Mouse (Mus musculus) lung, adult 18-20 months (tissue): ENCODE measurements around the gene Stard13.
A peak's percentile ranks its signal among the peaks of the same experiment; 100 is the strongest.

Experiments
- DNase-seq, 2 experiments: peaks; one replicate each; pipeline ENCODE4 v3.0.0; 2022; ENCODE audit warnings: mixed read lengths in 2 of 2

Gene Stard13

DNA sequence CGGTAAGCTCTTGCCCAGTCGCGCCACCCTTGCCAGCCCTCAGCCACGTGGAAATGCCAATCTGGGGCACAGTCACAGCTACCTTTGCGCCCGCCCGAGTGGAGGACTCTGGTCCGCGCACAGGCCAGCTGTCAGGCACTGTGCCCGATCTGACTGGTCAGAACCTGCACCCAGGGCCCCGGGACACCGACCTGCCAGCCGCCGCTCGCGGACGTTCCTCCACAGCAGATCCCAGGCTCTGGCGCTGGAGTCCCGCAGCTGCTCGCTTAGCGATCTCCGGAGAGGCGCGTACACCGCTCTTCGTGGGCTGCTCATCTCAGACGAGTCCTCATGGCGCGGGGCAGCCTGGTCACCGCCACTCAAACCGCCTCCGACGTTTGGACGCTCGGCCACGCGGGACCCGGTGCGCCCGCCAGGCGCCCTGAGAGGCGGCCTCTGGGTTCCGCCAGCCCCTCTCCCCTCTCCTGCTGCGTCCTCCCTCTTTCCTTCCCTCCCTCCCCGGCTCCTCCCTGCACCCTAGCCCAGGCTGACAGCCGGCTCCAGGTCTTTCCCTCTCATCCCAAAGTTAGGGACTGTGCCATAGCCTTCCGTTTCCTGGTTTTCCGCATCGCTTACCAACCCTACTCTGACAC lies at the start of gene Stard13:
Gene Stard13, minus strand, starts transcription at position 437 of the 632 bp plus-strand sequence.
- DNase-seq: peak; percentile 51 to 67

DNA sequence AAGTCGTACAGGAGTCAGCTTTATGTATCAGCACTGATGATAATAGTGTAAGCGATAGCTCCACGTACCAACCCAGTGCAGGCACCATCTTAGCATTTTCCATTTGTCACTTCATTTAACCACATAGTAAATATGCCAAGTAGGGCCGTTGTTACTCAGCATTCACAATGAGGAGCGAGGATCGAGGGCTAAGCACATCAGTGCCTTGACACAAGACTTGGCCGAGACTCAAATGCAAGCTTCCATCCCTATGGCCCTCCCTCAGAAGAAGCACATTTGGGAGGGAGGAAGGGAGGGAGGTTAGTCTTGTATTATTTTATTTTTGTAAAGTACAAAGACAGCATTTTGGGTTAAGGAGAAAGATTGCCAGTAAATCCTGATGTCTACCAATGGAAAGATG lies 45.9 kb upstream of the Stard13 start:
- no peak for DNase-seq

DNA sequence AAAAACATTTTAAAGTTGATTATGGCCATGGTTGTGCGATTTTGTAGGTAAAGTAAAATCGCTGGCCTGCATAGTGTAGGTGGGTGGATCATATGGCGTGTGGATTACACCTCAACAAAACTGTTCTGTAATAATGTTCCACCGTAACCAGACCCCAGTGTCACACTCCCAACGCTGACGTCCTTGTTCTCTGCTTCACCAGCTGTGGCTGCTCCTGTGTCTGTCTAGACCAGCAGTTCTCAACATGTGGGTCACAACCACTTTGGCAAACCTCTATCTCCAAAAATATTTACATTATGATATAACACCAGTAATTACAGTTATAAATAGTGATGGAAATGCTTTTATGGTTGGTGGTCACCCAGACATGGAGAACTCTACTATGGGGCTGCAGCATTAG lies 44.3 kb upstream of the Stard13 start:
- no peak for DNase-seq

DNA sequence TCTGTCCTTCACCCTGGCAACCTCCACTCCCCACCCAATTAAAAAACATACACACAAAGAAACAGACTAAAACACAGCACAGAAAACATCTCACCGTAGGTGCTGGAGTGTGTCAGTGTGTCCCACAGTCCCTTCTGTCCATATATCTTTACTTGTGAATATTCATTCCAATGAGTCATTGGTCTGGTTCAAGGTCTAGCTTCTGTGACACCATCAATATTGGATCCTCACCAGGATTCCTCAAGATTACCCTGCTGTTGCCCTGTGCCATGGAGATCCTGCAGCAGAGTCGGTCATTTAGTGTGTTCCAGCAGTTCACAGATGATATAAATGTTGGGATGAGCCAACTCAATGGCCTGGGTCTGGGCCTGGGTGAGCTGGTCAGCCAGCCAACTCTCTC lies 42.4 kb upstream of the Stard13 start:
- DNase-seq: no peak

DNA sequence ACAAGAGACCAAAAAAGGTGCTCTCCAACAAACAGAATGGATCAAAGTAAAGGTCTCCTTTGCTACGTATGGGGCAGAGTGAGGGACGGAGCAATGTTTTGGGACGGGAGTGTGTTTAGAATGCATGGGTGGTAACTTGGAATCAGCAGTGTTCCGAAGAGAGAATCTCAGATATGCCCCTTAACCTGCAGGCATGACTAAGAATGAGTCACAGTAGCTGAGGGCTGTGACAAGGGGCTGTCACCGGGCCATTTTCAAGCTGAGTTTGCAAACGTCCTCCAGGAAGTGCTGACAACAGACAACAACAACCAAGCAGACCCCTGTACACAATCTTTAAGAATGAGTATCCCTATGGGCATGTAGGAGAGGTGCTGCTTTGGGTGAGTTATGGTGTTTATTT lies 40.6 kb upstream of the Stard13 start:
- no peak for DNase-seq

DNA sequence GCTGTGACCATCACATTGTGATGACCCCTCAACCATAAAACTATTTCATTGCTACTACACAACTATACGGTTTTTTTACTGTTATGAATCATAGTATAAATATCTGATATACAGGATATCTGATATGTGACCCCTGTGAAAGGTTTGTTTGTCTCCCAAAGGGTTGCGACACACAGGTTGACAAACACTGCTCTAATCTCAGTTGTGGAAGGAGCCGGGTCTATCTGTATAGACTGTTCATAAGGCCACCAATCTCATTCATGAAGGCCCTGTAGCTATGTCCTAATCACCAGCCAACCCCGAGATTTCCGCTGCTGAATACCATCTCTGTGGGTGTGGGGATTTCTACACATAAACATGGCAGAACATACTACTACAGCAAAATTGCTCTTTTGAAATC lies 37.2 kb upstream of the Stard13 start:
- no peak for DNase-seq

DNA sequence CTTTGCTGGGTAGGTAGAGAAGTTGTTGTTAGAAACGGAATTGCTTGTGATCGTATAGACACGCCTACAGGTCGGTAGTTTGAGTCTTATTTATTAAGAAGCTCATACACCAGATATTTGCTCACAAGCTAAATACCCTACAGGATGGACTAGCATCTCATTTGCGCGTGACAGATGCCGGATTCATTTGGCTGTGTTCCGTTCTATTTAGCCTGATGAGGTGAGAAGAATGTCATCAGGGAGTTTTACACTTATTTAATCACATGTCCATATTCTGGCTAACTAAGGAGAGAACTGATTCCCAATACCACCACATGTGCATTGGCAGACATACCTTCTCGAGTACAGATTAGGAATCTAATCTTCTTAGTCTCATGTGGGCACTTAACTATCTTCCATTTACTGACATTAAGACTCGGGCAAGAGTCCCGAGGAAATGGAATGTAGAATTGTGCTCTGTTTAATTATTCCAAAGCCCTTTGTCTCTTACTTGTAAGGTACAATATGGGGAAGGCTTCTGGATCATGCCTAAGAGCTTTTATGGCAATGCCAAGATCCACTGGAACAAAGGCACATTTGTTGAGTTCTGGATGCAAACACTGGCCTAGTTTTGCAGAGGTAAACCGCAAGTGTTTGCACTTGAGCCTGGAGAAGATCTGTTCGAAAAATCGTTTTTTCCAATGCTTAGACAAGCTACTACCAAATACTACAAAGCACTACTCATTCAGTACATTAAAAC lies 33.4 kb upstream of the Stard13 start:
- no peak for DNase-seq

DNA sequence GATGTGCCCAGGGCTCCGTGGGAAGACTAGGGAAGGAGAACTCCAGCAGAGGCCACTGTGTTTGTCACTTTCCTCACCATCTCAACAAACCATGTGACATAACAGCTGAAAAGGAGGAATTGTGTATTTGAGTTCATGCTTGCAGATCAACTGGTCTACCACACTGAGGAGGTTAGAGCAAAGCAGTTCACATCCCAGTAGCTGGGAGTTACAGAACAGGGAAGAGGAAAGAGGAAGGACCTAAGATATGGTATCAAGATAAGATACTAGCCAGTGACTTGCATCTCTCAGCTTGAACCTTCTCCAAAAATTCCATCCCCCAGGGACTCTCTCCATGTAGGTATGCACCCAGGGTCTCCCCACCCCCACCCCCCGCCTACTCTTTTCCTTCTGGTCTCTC lies 27.9 kb upstream of the Stard13 start:
- DNase-seq: no peak

DNA sequence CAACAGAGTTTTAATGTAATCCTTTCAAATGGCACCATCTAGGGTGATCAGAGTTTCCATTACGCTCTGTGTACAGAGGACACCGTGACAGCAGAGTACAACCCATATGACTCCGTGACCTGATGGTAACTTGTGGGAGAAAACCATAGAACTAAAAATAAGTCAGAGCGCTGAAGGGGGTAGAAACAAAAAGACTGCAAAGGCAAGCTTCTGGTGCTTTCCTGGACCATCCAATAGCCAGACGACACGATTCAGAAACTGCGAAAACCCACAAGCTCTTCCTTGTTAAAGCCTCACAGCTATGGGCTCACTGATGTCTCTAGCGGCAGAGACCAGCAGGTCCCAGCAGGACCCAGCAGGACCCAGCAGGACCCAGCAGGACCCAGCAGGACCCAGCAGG lies 18.6 kb upstream of the Stard13 start:
- no peak for DNase-seq

DNA sequence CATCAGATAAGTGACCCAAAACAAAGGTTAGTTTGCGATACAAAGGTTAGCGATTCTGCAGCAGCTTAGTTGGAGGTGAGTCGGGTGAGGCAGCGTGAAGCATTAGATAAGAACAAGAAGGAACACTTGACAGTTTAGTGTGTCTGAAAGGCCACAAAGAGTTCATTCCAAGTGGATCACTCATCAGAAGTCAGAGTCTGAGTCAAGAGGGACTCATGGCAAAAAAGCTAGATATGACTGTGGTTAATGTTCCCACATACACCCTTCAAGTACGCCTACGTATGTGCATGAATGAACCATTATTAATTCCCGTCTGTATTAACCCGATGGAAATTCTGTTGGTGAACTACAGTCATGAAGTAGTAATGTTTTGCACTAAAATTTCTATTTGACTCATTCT lies 18.0 kb upstream of the Stard13 start:
- no peak for DNase-seq

DNA sequence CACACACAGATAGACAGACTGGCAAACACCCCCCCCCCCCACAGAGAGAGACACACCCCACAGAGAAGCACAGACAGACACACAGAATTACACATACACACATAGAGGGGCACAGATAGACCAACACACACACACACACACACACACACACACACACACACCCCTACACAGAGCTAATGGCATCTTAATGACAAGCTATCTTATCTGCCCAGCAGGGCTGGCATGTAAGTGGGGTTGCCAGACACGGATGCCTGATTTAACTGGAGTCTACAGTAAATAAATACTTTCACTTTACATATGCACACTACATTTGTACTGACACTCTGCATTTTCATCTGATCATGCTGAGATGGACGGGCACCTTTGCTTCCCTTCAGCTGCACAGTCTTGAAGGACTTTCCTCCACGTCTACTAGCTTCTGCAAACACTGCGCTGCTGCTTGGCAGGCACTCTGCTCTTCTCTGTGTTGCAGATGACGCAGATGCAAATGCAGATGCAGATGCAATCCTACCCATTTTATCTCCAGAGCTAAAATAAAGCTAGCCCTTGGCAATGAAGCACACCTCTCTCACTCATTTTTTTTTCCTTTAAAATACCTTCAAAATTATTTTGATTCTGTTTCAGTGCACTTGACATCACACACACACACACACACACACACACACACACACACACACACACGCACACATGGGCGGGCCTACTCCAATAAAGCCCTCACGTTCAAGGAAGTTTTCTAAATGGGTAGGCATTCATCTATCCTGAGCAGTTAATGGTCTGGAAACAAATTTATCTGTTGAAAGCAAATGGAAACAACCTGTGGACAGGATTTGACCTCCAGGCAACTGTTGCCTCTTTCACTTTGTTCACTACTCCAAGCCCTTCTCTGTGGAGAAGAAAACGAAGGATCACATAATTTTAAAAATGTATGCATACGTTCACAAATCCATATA lies 15.3 kb upstream of the Stard13 start:
- no peak for DNase-seq

DNA sequence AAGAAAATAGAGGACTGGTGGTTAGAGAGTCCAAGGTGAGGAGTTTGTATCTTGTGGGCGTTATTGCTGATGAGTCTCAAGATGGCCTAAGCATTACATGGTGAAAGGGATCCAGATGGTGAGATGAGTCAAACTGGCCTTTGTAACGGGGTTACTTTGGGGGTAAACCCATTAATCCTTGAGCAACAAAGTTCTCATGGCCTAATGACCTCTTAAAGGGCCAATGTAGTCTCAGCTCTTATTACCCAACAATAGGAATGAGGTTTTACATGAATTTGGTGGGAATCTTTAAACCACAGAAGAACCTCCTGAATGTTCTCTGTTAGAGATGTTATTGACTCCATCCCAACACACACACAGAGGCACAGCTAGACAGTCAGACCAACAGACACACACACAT lies 14.4 kb upstream of the Stard13 start:
- DNase-seq: no peak

DNA sequence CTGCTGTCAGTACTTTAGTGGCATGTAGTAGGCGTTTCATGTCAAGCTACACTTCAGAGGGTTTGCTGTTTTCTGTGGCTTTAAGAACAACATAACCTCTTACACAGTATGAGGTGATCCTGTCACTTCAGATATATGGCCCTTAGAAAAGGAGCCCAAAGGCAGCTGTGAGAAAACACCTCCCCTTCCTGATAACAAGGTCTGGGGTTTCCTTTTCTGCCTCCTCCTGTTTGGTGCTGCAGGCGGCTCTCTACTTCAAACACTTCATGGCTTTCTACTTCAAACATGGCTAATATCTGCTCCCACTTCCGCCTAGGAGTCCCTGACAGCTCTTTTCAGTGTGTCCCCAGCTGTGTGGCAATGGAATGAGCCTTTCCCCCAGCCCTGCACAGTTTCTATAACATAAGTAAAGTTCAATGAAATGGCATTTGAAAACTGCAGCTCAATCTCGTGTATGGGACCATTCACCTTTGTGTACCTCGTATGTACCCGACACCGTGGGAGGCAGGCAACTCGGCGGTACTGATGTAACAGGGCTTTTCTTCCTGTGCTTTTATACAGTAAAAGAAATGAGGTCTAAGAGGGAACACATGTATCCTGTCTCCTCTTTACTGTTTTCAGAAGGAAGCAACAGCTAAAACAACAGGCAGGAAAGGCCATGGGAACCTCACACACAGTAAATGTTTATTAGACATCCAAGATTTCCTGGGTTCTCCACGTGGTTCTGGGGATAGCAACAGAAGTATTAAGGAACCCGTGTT lies 13.7 kb upstream of the Stard13 start:
- DNase-seq: peak in 1 of 2 experiments; percentile 38

DNA sequence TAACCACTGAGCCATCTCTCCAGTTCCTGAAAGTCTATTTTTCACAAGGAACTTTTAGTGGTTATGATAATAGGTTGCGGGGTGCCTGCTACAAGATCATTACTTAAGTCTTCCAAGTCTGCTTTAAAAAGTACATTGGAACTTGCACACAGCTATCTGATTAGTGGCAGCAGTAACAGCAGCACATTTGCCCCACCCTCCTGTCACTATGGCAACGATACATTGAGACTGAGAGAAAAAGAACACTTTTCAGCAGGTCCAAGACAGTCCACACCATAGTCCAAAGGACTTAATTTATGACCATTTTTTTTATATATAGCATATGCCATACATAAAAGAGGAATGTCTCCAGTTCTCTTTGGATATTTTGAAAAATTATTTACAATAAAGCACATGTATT lies 12.7 kb upstream of the Stard13 start:
- no peak for DNase-seq

DNA sequence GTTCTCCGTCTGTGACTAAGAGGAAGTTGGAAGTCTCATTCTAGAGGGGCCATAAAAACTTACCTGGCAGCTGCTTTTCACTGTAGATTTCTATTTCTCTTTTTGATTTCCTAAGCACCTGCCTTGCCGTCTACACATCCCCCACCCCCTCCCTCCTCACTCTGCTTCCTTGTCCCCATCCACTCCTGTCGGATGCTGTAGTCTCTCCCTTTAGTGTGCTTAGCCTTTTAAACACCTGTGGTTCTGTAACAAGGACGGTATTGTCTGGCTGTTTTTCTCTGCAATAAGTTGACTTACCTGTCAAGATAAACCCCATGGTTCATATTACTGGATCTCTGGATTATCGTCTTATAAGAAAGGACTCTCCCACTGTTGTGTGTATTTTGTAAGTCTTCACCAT lies 11.9 kb upstream of the Stard13 start:
- DNase-seq: no peak

DNA sequence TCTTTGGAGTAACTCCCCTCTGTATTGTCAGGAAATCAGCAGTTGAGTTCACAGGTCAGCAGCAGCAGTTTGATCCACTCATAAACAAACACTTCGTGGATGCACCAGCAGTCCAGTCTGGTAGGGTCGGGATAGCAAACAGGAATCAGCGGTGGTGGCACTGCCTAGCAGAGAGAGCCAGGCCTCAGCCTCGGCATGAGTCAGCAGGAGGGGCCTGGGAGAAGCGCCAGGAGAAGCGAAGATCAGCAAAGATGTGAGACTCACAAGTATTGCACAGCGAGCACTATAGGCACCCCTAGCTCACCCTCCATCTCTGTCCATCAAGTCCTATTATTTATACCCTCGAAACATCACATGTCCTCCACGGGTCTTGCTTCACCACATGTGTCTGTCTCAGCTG lies 5.1 kb upstream of the Stard13 start:
- DNase-seq: no peak

DNA sequence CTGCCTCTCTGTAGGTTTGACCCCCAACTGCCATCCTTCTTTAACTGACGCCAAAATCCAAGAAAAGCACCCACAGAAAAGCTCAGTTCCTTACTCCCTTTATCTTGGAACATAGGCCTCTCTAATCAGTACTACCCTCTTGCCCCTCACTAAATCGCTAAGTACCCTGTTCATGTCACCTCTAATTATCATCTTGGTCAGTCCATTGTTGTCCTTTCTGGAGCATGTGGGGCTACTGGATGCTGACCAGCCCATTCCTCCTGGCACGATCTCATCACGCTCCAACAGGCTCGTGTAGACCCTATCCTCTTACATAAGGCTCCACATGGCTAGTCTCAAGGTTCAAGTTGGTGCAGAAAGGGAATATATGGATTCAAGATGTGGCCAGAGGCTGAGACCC lies 2.8 kb upstream of the Stard13 start:
- no peak for DNase-seq

DNA sequence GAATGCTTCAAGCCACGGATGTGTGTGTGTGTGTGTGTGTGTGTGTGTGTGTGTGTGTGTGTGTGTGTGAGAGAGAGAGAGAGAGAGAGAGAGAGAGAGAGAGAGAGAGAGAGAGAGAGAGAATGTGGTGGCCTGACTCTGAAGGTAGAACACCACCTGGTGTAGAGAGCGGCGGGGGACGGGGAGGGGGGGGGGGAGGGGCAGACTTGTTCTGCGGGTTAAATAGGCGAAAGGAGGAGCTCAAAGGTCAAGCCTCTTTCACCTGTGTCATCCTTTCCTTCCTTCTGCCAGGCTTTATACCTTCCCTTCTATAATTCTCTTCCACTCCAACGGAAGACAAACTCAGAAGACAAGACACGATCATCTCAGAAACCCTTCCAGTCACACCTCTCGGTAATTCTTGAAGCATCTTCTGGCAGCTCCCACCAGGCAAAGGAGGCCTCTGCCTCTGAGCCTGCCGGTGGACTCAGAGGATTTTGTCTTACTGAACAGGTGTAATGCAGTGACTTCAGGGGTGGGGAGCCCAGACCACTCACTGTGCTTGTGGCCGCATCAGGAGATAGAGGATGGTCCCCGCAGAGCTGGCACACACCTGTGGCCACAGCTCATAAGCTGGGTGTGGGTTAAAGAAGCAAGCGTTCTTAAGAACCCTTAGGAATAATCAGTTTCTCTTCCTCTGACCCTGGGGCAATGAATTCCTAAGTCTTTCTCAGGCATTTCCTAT lies 898 bp downstream of the Stard13 start:
- no peak for DNase-seq

DNA sequence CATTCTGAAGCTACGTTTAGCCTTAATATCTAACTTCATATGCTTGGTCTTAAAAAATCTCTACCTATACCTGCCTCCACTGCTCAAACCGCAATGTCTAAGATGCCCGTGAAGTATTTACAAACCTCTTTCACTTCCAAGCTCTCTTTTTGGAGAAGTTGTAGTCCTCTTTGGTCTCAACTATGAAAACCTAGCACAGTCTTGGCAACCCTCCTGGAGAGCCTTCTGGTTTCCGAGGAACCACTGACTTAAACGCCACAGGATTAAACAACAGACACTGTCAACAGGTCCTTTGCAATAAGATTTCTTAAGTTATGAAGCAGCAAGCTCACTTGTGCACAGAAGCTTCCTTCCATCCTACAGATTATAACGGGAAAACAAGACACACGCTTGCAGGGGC lies 1.8 kb downstream of the Stard13 start:
- DNase-seq: no peak

DNA sequence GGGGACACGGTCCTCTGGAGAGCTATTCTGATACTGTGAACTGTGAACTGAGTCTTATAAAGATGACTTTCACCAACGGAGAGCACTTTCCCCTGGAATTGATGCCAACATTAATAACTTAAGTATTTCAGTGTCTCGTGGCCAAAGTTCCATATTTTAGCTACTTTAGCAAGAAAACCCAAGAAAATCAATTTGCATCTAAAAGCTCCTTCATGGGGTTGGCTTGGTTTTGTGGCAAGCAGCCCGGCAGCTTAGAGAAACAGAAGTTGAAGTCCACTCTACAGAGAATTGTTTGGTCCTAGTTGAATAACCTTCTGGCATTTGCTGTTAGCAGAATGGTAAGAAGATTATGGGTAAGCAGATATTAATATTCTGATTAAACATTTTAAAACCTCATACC lies 2.2 kb downstream of the Stard13 start:
- no peak for DNase-seq

DNA sequence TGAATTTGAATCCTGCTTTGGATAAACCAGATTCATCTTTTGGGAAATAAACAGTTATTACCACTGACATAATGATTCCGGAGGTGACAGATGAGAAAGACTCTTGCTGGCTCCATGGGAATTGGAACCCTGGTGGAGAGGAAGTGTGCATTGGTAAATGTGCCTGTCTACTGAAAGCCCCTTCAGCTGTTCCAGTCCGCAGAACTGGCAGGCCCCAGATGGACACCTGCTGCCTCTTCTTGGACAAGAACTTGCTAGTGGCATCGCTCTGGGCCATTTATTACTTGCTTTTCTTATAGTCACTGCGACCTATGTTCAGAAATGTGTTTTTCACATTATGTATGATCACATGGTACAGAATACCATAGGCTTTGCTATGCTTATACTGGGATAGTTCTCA lies 3.2 kb downstream of the Stard13 start:
- no peak for DNase-seq

DNA sequence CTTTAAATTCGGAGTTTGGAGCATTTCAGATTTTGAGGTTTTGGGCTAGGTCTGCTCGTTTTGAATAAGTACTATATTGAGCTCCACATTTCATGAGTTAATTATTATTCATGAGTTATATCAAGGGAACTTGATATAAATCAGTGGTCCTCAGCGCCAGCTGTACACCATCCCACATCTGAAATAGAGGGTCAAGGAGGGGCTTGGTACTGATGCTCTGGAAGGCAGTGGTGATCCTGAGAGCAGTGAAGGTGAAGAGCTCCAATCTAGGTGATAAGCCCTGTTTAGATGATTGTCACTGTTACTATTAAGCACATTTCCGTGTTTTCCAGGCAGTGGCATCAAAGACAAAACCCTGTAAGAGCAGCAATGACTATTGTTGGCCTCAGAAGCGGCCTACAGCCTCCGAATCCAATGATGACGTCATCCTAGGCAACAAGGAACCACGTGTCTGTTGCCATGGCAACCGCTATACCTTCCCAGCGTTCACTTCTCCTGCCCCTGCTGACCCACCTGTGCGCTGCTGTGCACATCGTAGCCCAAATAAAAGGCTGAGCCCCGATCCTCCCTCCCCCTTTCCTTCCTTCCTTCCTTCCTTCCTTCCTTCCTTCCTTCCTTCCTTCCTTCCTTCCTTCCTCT lies 5.2 kb downstream of the Stard13 start:
- no peak for DNase-seq
